Comparison of ENCODE assay signal across 8 mouse cellular contexts in the genomic region with DNA sequence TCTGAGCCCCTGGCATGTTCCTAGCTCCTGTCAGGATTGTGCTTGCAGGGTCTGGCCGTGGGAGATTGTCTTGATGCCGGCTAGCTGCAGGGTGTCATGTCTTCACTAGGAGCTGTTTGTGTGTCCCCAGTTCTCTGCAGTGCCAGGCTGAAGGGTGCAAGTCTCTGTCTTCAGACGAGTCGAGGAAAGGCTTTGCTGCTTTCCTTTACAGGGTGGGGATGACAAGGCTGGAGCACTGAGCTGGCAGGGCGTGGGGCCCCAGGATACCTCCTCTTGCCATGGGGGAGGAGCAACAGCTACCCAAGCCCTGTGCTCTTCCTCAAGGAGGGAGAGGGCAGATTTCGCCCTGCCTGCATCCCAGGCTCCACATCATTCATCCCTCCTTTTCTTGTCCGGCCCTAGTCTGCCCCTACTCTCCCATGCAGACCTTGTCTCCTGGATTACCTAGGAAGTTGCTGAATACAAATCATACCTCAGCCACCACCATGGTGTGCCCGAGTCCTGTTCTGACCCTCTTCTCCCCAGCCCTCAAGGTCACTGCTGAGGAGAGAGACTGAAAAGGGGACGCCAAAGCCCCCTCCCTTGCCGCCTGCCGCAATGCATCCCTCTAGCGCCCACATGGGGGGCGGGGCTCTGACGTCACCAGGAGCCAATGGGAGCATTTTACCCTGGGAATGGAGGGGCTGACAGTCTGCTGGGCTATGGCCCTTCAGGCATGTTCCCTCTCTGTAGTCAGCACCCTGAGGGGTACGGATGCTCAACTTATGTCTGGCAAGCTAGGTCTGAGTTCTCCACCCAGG. TPM values are rescaled to one million over a fixed set of nuclear protein-coding genes. Genes with fewer than 3 reads are reported as not detected.
DNase-seq lines count a peak whose midpoint lies in the region; ATAC-seq and TF ChIP-seq lines count a peak whose summit lies in the region.

No protein-coding gene starts in this region.

- peaks cover 20% of the 10 kb centered on the region for H3K4me1 ChIP-seq in erythroblast, embryonic 14.5 days (ENCODE audit: control insufficient read depth)
- peaks cover 10% of the 10 kb centered on the region; the same call in 1 of the 2 replicates for H3K4me1 ChIP-seq in forebrain, embryonic 14.5 days (ENCODE audit: control insufficient read depth, insufficient read depth, low read length)
- peaks cover 26% of the 10 kb centered on the region for H3K4me1 ChIP-seq in hindbrain, postnatal 0 days (ENCODE audit: insufficient read depth, low read length)
- peaks cover 15% of the 10 kb centered on the region for H3K4me1 ChIP-seq in limb, embryonic 14.5 days (ENCODE audit: control insufficient read depth, insufficient read depth, low read length)
- peaks cover 24% of the 10 kb centered on the region for H3K4me1 ChIP-seq in neural tube, embryonic 12.5 days

- no peak for TF ChIP-seq POLR2A in limb, embryonic 14.5 days (IDR thresholded peaks at IDR 0.05; ENCODE audit: borderline replicate concordance, extremely low read depth, insufficient read depth, insufficient read length)

- under 1% methylated on average over 15 of the region's 15 CpGs for WGBS in forebrain, embryonic 14.5 days
- 2% methylated on average over 15 of the region's 15 CpGs for WGBS in hindbrain, postnatal 0 days
- 1% methylated on average over 15 of the region's 15 CpGs for WGBS in limb, embryonic 14.5 days
- WGBS in neural tube, embryonic 12.5 days = 2% methylated on average over 15 of the region's 15 CpGs

- H3K36me3 ChIP-seq in erythroblast, embryonic 14.5 days (ENCODE audit: control insufficient read depth) = no peaks in the 10 kb centered on the region
- H3K36me3 ChIP-seq in forebrain, embryonic 14.5 days (ENCODE audit: control insufficient read depth, insufficient read depth, low read length) = peaks cover 23% of the 10 kb centered on the region
- H3K36me3 ChIP-seq in hindbrain, postnatal 0 days (ENCODE audit: insufficient read depth, low read length) = peaks cover 22% of the 10 kb centered on the region
- no peaks in the 10 kb centered on the region for H3K36me3 ChIP-seq in limb, embryonic 14.5 days (ENCODE audit: control insufficient read depth, insufficient read depth, low read length)
- peaks cover 8% of the 10 kb centered on the region for H3K36me3 ChIP-seq in neural tube, embryonic 12.5 days

- ATAC-seq in erythroblast, adult 5-6 weeks (replicated peaks; ENCODE audit: low FRiP score, poor library complexity, severe bottlenecking) = no peak
- ATAC-seq in forebrain, embryonic 14.5 days = peak; percentile 50
- ATAC-seq in hindbrain, postnatal 0 days = peak; percentile 67
- no peak for ATAC-seq in limb, embryonic 14.5 days (ENCODE audit: low FRiP score, low read depth)
- ATAC-seq in neural tube, embryonic 12.5 days (ENCODE audit: low FRiP score, low read depth) = peak; percentile 39

- DNase-seq in brain, embryonic 18.5 days (ENCODE audit: low read depth, low spot score) = peak; percentile 74
- peak; percentile 92 for DNase-seq in forebrain, embryonic 14.5 days (ENCODE audit: low spot score)
- peak; percentile 93 for DNase-seq in hindbrain, postnatal 0 days (ENCODE audit: low spot score)
- peak; percentile 54 for DNase-seq in limb, embryonic 14.5 days (ENCODE audit: low spot score)
- DNase-seq in B cell, adult 2 months = no peak

- peak overlapping the region; percentile 63 for H3K4me3 ChIP-seq in erythroblast, embryonic 14.5 days (replicated peaks)
- H3K4me3 ChIP-seq in forebrain, embryonic 14.5 days (ENCODE audit: low read depth, low read length) = peak overlapping the region; percentile 52
- H3K4me3 ChIP-seq in hindbrain, postnatal 0 days (ENCODE audit: low read length) = peak overlapping the region; percentile 79
- peak overlapping the region; percentile 61 for H3K4me3 ChIP-seq in limb, embryonic 14.5 days (replicated peaks; ENCODE audit: low read length)
- H3K4me3 ChIP-seq in neural tube, embryonic 12.5 days = peak overlapping the region; percentile 56

- no peak for TF ChIP-seq CTCF in hindbrain, postnatal 0 days (IDR thresholded peaks at IDR 0.05; ENCODE audit: low read depth)

- H3K27ac ChIP-seq in forebrain, embryonic 14.5 days (ENCODE audit: low read depth, low read length) = peak overlapping the region; percentile 55; the same call in 1 of the 2 replicates
- peak overlapping the region; percentile 91 for H3K27ac ChIP-seq in hindbrain, postnatal 0 days
- no peak overlapping the region for H3K27ac ChIP-seq in limb, embryonic 14.5 days (replicated peaks; ENCODE audit: low read depth, low read length)
- peak overlapping the region; percentile 28; the same call in 1 of the 2 replicates for H3K27ac ChIP-seq in neural tube, embryonic 12.5 days

- peak overlapping the region; percentile 90 for H3K4me2 ChIP-seq in forebrain, embryonic 14.5 days (ENCODE audit: low read length)
- peak overlapping the region; percentile 91 for H3K4me2 ChIP-seq in hindbrain, postnatal 0 days (ENCODE audit: low read depth, low read length)
- H3K4me2 ChIP-seq in limb, embryonic 14.5 days (replicated peaks; ENCODE audit: low read depth, low read length, severe bottlenecking) = peak overlapping the region; percentile 97
- H3K4me2 ChIP-seq in neural tube, embryonic 12.5 days (replicated peaks) = peak overlapping the region; percentile 94

- H3K9ac ChIP-seq in forebrain, embryonic 14.5 days (ENCODE audit: low read length) = peak overlapping the region; percentile 62
- peak overlapping the region; percentile 82 for H3K9ac ChIP-seq in hindbrain, postnatal 0 days (replicated peaks; ENCODE audit: low read length)
- peak overlapping the region; percentile 59 for H3K9ac ChIP-seq in limb, embryonic 14.5 days (ENCODE audit: low read depth, low read length, severe bottlenecking)
- H3K9ac ChIP-seq in neural tube, embryonic 12.5 days = peak overlapping the region; percentile 72

- no peaks in the 10 kb centered on the region for H3K9me3 ChIP-seq in erythroblast, embryonic 14.5 days (ENCODE audit: control insufficient read depth, low read length)
- H3K9me3 ChIP-seq in forebrain, embryonic 14.5 days (replicated peaks; ENCODE audit: control insufficient read depth, low read length) = no peaks in the 10 kb centered on the region
- no peaks in the 10 kb centered on the region for H3K9me3 ChIP-seq in hindbrain, postnatal 0 days (ENCODE audit: low read length)
- no peaks in the 10 kb centered on the region for H3K9me3 ChIP-seq in limb, embryonic 14.5 days (ENCODE audit: control insufficient read depth, low read length)
- no peaks in the 10 kb centered on the region for H3K9me3 ChIP-seq in neural tube, embryonic 12.5 days

- H3K27me3 ChIP-seq in erythroblast, embryonic 14.5 days (ENCODE audit: control insufficient read depth) = peaks cover 33% of the 10 kb centered on the region
- H3K27me3 ChIP-seq in forebrain, embryonic 14.5 days (replicated peaks; ENCODE audit: control insufficient read depth, insufficient read depth, low read length) = no peaks in the 10 kb centered on the region
- no peaks in the 10 kb centered on the region for H3K27me3 ChIP-seq in hindbrain, postnatal 0 days (ENCODE audit: insufficient read depth, low read length)
- H3K27me3 ChIP-seq in limb, embryonic 14.5 days (ENCODE audit: control insufficient read depth, insufficient read depth, low read length) = no peaks in the 10 kb centered on the region
- no peaks in the 10 kb centered on the region for H3K27me3 ChIP-seq in neural tube, embryonic 12.5 days (replicated peaks)

RNA-seq across cellular contexts. Expression of gene Setd6, which starts 12.0 kb away (rescaled TPM):
- polyA plus RNA-seq in erythroblast, embryonic 14.5 days (2012) = 0.68 and 1.1 TPM in 2 replicates
- total RNA-seq in erythroblast, adult 5-6 weeks (2015; ENCODE audit: low replicate concordance) = 4.6 TPM in 1 of 2 replicates, not detected in the other
- 1.5 and 7.2 TPM in 2 replicates for total RNA-seq in erythroblast, adult 5-6 weeks (2017; ENCODE audit: low replicate concordance)
- polyA plus RNA-seq in forebrain, embryonic 14.5 days (2014; fragmentation: Nextera tagmentation; extraction: Ambion mirVana) = 26.0 and 26.2 TPM in 2 replicates
- 17.3 and 29.5 TPM in 2 replicates for total RNA-seq in hindbrain, postnatal 0 days (2014; rRNA removed)
- 35.8 and 38.5 TPM in 2 replicates for polyA plus RNA-seq in hindbrain, postnatal 0 days (2015; fragmentation: Nextera tagmentation; extraction: Ambion mirVana)
- polyA plus RNA-seq in limb, embryonic 14.5 days (2012; rRNA removed) = 11.8 and 21.5 TPM in 2 replicates
- 14.7 and 15.6 TPM in 2 replicates for polyA plus RNA-seq in limb, embryonic 14.5 days (2014; fragmentation: Nextera tagmentation; extraction: Ambion mirVana)
- polyA plus RNA-seq in neural tube, embryonic 12.5 days (2016; fragmentation: Nextera tagmentation; extraction: Ambion mirVana) = 16.6 and 23.0 TPM in 2 replicates

RNA-seq across cellular contexts. Expression of gene Ndrg4, which starts 26.9 kb away (rescaled TPM):
- 0.03 and 0.11 TPM in 2 replicates for polyA plus RNA-seq in erythroblast, embryonic 14.5 days (2012)
- not detected in 2 replicates for total RNA-seq in erythroblast, adult 5-6 weeks (2015; ENCODE audit: low replicate concordance)
- not detected in 2 replicates for total RNA-seq in erythroblast, adult 5-6 weeks (2017; ENCODE audit: low replicate concordance)
- 154 and 209 TPM in 2 replicates for polyA plus RNA-seq in forebrain, embryonic 14.5 days (2014; fragmentation: Nextera tagmentation; extraction: Ambion mirVana)
- total RNA-seq in hindbrain, postnatal 0 days (2014; rRNA removed) = 936 and 1,043 TPM in 2 replicates
- polyA plus RNA-seq in hindbrain, postnatal 0 days (2015; fragmentation: Nextera tagmentation; extraction: Ambion mirVana) = 683 and 722 TPM in 2 replicates
- polyA plus RNA-seq in limb, embryonic 14.5 days (2012; rRNA removed) = 35.3 and 36.0 TPM in 2 replicates
- 20.2 and 22.3 TPM in 2 replicates for polyA plus RNA-seq in limb, embryonic 14.5 days (2014; fragmentation: Nextera tagmentation; extraction: Ambion mirVana)
- 130 and 145 TPM in 2 replicates for polyA plus RNA-seq in neural tube, embryonic 12.5 days (2016; fragmentation: Nextera tagmentation; extraction: Ambion mirVana)

Comparison
In these comparisons a context has a peak if more than half of its experiments do, and no peak if none do; other contexts are left out.
1. ATAC-seq: peak in forebrain, embryonic 14.5 days (single experiment), hindbrain, postnatal 0 days (single experiment) and neural tube, embryonic 12.5 days (single experiment); none in erythroblast, adult 5-6 weeks (single experiment) and limb, embryonic 14.5 days (single experiment).
2. DNase-seq: peak in brain, embryonic 18.5 days (single experiment), forebrain, embryonic 14.5 days (single experiment), hindbrain, postnatal 0 days (single experiment) and limb, embryonic 14.5 days (single experiment); none in B cell, adult 2 months (0 of 2).
3. RNA of gene Ndrg4, which starts 26.9 kb away (polyA plus RNA-seq): 683 to 722 TPM in hindbrain, postnatal 0 days, 154 to 209 TPM in forebrain, embryonic 14.5 days, 130 to 145 TPM in neural tube, embryonic 12.5 days and 20.2 to 36.0 TPM in limb, embryonic 14.5 days; 0.03 to 0.11 TPM in erythroblast, embryonic 14.5 days; every median in the first group is over 10 times any median in the second.
4. Peak in every context shown above with its lines, with median percentiles within 50 percentile points of each other: H3K4me3 ChIP-seq, H3K4me2 ChIP-seq and H3K9ac ChIP-seq.